Mouse (Mus musculus) testis, adult 2 months (tissue): ENCODE measurements around the gene Kcnt2.

Experiments used
- CTCF ChIP-seq: fragments of 200-500 bp; IDR thresholded peaks from 2 replicates; pipeline ENCODE4 v1.5.1; 2012; ENCODE audit warnings: low read depth, mild to moderate bottlenecking, inconsistent platforms, low read length, moderate library complexity; ENCODE audit not compliant: control insufficient read depth, insufficient read depth, insufficient replicate concordance
- POLR2A ChIP-seq: fragments of 200-500 bp; IDR thresholded peaks from 2 replicates; pipeline ENCODE4 v1.6.1; 2012; ENCODE audit warnings: low read depth, mild to moderate bottlenecking, inconsistent platforms, low read length, moderate library complexity; ENCODE audit not compliant: control insufficient read depth

DNA sequence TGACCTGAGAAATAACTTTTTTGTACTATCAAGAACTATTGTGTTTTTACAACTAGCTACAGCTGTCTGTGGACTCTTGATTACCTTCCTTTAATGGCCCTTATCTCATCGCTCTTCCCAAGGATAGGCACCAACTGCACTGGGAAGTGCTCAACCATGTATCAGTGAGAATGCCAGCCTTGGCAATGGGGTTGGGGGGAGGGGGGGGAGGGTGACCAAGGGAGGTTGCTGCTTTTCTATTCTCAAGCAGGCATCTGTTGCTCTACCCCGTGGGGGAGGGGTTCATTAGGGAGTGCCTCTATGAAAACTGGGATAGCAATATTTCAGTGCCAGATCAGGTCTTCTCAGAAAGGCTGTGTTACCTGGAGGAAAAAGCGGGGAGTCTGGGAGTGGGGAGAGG, 342.3 kb downstream of the Kcnt2 start:
- no peak for TF ChIP-seq POLR2A
- TF ChIP-seq CTCF: no peak
